Mouse (Mus musculus) NIH3T3 (cell line): ENCODE results near the gene Nudcd2.

Source experiments
- DNase-seq: peaks from one replicate; pipeline ENCODE4 v3.0.0-alpha.2; 2012; ENCODE audit warnings: low read depth

Gene Nudcd2

GRCm38 (mm10) chr11:40755109-40755627, 21.7 kb downstream of the Nudcd2 start, which contains the start of gene Ccng1:
Ccng1 (minus strand) TSS chr11:40755311.
- peak; percentile 97 for DNase-seq

- DNase-seq: no peak
These were observed 22.5 kb downstream of the Nudcd2 start for GRCm38 (mm10) chr11:40755968-40756367.

- DNase-seq: no peak
These were observed 26.4 kb downstream of the Nudcd2 start for GRCm38 (mm10) chr11:40759896-40760295.

GRCm38 (mm10) chr11:40763395-40763794, 29.9 kb downstream of the Nudcd2 start:
- DNase-seq: peak; percentile 51

GRCm38 (mm10) chr11:40764690-40765089, 31.2 kb downstream of the Nudcd2 start:
- DNase-seq: no peak

GRCm38 (mm10) chr11:40775315-40776269, 42.1 kb downstream of the Nudcd2 start:
- peak; percentile 81 for DNase-seq

GRCm38 (mm10) chr11:40781857-40782256, 48.4 kb downstream of the Nudcd2 start:
- DNase-seq: no peak

GRCm38 (mm10) chr11:40783346-40783745, 49.9 kb downstream of the Nudcd2 start:
- no peak for DNase-seq

- DNase-seq: no peak
These were observed 50.9 kb downstream of the Nudcd2 start for GRCm38 (mm10) chr11:40784326-40784725.

GRCm38 (mm10) chr11:40786900-40787299, 53.4 kb downstream of the Nudcd2 start:
- no peak for DNase-seq
